Mouse (Mus musculus): ENCODE data around the gene Paf1. TPM values are rescaled to one million over a fixed set of nuclear protein-coding genes. Genes with fewer than 3 reads are reported as not detected.
A peak's percentile ranks its signal among the peaks of the same experiment; 100 is the strongest.

Gene Paf1
- 67.3 and 73.2 TPM in 2 replicates for polyA plus RNA-seq (2014; fragmentation: Nextera tagmentation; extraction: Ambion mirVana)

DNA sequence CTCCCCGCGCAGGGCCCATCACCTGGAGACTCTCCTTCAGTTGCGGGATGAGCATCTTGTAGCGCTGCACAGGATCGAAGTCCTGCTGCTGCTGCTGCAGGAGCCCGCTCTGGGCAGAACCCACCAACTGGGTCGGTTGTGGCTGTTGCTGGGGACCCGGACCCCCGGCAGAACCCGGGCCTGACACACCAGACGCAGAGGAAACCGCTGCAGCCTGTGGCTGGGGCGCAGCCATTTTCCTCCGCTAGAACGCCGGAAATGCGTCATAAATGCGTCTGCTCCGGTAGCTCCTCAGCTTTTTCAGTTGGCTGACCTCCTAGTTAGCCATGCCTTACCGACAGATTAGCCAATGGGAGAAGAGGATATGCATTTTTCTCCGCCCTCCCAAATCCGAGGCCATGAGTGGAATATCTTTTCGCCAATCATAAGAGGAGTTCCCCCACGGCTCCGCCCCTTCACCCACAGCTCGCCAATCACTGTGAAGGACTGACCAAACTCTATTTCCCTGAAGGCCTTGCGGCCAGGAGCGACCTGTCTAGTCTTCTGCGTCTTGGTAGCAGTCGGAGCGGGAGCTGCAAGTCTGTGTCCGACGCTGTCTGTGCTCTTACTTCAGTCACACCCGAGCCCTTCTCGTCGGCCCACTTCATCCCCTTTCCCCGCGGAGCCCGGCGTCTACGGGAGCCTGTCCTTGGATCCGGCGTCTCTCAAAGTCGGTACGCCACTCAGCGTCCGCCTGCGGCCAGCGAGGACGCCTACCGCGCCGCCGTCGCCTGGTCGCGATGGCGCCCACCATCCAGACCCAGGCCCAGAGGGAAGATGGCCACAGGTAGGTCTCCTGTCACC, at the start of gene Paf1, which contains the start of gene Med29:
TSS of gene Paf1 (plus strand) at position 523 of the 843 bp plus-strand sequence.
TSS of gene Med29 (minus strand) at position 280 of the 843 bp plus-strand sequence.
- Histone ChIP-seq H3K27ac (ENCODE audit: low read length) (peak within 1 kb of the TSS; percentile 76; the same call in 1 of the 2 replicates), H3K9me3 (ENCODE audit: control insufficient read depth, low read depth, low read length) (no peaks in the 10 kb centered on the region), H3K27me3 (ENCODE audit: control insufficient read depth, insufficient read depth, low read length) (no peaks in the 10 kb centered on the region), H3K4me3 (ENCODE audit: low read depth, low read length) (peak within 1 kb of the TSS; percentile 92), H3K4me2 (replicated peaks; ENCODE audit: low read depth, low read length) (peak within 1 kb of the TSS; percentile 92), H3K36me3 (ENCODE audit: control insufficient read depth, insufficient read depth, low read length) (peaks cover 46% of the 10 kb centered on the region), H3K4me1 (ENCODE audit: control insufficient read depth, insufficient read depth, low read length) (peaks cover 12% of the 10 kb centered on the region), H3K9ac (replicated peaks; ENCODE audit: low read depth, low read length) (peak within 1 kb of the TSS; percentile 85)
- WGBS, result under 1% methylated on average over 58 of the region's 58 CpGs
- peak; percentile 99 for ATAC-seq (ENCODE audit: insufficient number of reproducible peaks, insufficient read depth, low FRiP score, low read depth)

DNA sequence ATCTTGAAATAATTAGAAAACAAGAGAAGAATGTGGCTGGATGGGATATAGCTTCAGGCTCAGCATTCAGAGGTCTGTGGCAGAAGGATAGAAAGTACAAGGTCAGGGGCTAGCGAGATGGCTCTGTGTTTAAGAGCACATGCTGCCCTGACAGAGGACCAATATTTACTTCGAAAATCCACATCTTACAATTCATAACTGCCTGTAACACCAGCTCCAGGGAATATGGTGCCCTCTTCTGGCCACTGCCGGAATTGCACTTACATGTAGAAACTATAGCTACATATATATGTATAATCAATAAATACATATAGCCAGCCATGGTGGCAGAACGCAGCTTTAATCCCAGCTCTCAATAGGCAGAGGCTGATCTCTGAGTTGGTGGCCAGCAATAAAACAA, 48.1 kb upstream of the Paf1 start:
- no peaks in the 10 kb centered on the region for H3K36me3 ChIP-seq (ENCODE audit: control insufficient read depth, insufficient read depth, low read length)
- H3K9me3 ChIP-seq (ENCODE audit: control insufficient read depth, low read depth, low read length), result no peaks in the 10 kb centered on the region
- peaks cover 5% of the 10 kb centered on the region for H3K4me1 ChIP-seq (ENCODE audit: control insufficient read depth, insufficient read depth, low read length)
- no peaks in the 10 kb centered on the region for H3K27me3 ChIP-seq (ENCODE audit: control insufficient read depth, insufficient read depth, low read length)
- no peak overlapping the region for H3K27ac ChIP-seq (ENCODE audit: low read length)
- 4% methylated on average over 4 of the region's 4 CpGs for WGBS
- H3K9ac ChIP-seq (replicated peaks; ENCODE audit: low read depth, low read length), result no peak overlapping the region
- ATAC-seq (ENCODE audit: insufficient number of reproducible peaks, insufficient read depth, low FRiP score, low read depth), result no peak
- no peak overlapping the region for H3K4me3 ChIP-seq (ENCODE audit: low read depth, low read length)
- no peak overlapping the region for H3K4me2 ChIP-seq (replicated peaks; ENCODE audit: low read depth, low read length)

DNA sequence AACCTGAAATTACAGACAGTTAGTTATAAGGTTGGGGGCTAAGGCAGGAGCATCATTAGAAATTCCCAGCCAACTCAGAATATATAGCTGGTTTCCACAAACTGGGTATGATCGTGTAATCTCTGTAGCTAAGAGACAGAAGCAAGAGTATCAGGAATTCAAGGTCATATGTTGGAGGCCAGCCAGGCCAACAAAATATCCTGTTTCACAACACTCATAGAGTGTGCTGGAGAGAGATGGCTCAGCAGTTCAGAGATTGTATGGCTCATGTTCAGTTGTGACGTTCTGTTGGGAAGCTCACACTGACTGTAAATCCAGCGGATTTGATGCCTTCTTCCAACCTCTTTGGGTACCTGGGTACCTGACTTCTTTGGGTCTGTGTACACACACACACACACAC, 45.0 kb upstream of the Paf1 start:
- Histone ChIP-seq H3K36me3 (ENCODE audit: control insufficient read depth, insufficient read depth, low read length) (peaks cover 9% of the 10 kb centered on the region; the same call in 1 of the 2 replicates), H3K4me3 (ENCODE audit: low read depth, low read length) (no peak overlapping the region), H3K9ac (replicated peaks; ENCODE audit: low read depth, low read length) (no peak overlapping the region), H3K27ac (ENCODE audit: low read length) (no peak overlapping the region), H3K4me2 (replicated peaks; ENCODE audit: low read depth, low read length) (no peak overlapping the region), H3K27me3 (ENCODE audit: control insufficient read depth, insufficient read depth, low read length) (no peaks in the 10 kb centered on the region), H3K4me1 (ENCODE audit: control insufficient read depth, insufficient read depth, low read length) (peaks cover 16% of the 10 kb centered on the region; the same call in 1 of the 2 replicates), H3K9me3 (ENCODE audit: control insufficient read depth, low read depth, low read length) (no peaks in the 10 kb centered on the region)
- no peak for ATAC-seq (ENCODE audit: insufficient number of reproducible peaks, insufficient read depth, low FRiP score, low read depth)
- WGBS, result 79% methylated on average over 3 of the region's 3 CpGs

DNA sequence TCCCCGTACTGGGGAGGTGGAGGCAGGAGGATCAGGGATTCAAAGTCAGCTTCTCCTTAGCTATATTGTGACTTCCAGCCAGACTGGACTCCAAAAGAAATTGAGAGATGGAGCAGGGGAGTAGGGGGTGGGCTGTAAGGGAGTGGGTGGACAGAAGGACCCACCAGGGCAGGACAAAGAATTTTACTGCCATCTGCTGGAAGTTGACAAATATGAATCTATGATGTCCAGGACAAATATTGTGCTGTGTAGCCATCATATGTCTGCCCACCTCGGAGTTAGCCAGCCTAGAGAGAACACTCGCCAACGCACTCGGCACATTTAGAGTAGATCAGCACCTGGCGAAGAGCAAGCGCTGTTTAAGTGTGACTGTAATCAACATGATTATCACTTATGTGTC, 44.1 kb upstream of the Paf1 start:
- no peak for ATAC-seq (ENCODE audit: insufficient number of reproducible peaks, insufficient read depth, low FRiP score, low read depth)
- Histone ChIP-seq H3K4me3 (ENCODE audit: low read depth, low read length) (no peak overlapping the region), H3K4me2 (replicated peaks; ENCODE audit: low read depth, low read length) (no peak overlapping the region), H3K9ac (replicated peaks; ENCODE audit: low read depth, low read length) (no peak overlapping the region), H3K27me3 (ENCODE audit: control insufficient read depth, insufficient read depth, low read length) (no peaks in the 10 kb centered on the region), H3K36me3 (ENCODE audit: control insufficient read depth, insufficient read depth, low read length) (peaks cover 17% of the 10 kb centered on the region), H3K4me1 (ENCODE audit: control insufficient read depth, insufficient read depth, low read length) (peaks cover 16% of the 10 kb centered on the region; the same call in 1 of the 2 replicates), H3K9me3 (ENCODE audit: control insufficient read depth, low read depth, low read length) (no peaks in the 10 kb centered on the region), H3K27ac (ENCODE audit: low read length) (no peak overlapping the region)
- whole genome bisulfite sequencing, result 85% methylated on average over 7 of the region's 7 CpGs

DNA sequence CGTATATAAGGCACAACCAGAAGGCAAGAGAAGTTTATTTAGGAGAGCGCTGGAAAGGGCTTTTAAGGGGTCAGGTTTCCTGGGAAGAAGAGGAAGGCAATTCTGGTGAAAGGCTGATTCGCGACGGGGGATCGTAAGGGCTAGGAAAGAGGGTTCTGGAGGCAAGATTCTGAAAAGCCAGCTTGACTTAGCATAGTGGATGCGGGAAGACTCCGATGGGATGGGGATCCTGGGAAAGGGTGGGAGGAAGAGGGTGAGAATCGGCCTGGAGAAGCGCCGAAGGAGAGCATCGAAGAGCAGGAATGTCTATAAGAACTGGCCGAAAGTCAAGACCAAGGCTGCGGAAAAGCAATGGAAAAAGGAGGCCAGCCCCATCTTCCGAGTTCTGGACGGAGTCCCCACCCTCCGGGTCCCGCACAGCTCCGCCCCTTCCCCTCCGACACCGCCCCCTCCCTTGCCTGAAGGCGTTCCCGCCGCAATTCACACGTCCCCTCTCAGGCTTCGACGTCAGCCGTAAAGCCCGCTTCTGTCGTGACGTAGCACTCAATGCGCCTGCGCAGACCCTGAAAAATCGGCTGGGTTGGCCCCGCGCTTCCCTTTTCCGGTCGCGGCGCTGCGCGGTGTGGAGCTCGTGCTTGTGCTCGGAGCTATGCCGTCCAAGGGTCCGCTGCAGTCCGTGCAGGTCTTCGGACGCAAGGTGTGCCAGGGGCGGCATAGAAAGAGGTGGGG, 42.4 kb upstream of the Paf1 start, which contains the start of gene Rps16:
TSS of gene Rps16 (plus strand) at position 498 of the 729 bp plus-strand sequence.
- under 1% methylated on average over 49 of the region's 50 CpGs for whole genome bisulfite sequencing
- Histone ChIP-seq H3K27ac (ENCODE audit: low read length) (peak within 1 kb of the TSS; percentile 97), H3K9ac (replicated peaks; ENCODE audit: low read depth, low read length) (peak within 1 kb of the TSS; percentile 96), H3K27me3 (ENCODE audit: control insufficient read depth, insufficient read depth, low read length) (no peaks in the 10 kb centered on the region), H3K9me3 (ENCODE audit: control insufficient read depth, low read depth, low read length) (no peaks in the 10 kb centered on the region), H3K4me3 (ENCODE audit: low read depth, low read length) (peak within 1 kb of the TSS; percentile 98), H3K4me2 (replicated peaks; ENCODE audit: low read depth, low read length) (peak within 1 kb of the TSS; percentile 66), H3K4me1 (ENCODE audit: control insufficient read depth, insufficient read depth, low read length) (peaks cover 16% of the 10 kb centered on the region; the same call in 1 of the 2 replicates), H3K36me3 (ENCODE audit: control insufficient read depth, insufficient read depth, low read length) (peaks cover 29% of the 10 kb centered on the region)
- ATAC-seq (ENCODE audit: insufficient number of reproducible peaks, insufficient read depth, low FRiP score, low read depth), result peak; percentile 92

DNA sequence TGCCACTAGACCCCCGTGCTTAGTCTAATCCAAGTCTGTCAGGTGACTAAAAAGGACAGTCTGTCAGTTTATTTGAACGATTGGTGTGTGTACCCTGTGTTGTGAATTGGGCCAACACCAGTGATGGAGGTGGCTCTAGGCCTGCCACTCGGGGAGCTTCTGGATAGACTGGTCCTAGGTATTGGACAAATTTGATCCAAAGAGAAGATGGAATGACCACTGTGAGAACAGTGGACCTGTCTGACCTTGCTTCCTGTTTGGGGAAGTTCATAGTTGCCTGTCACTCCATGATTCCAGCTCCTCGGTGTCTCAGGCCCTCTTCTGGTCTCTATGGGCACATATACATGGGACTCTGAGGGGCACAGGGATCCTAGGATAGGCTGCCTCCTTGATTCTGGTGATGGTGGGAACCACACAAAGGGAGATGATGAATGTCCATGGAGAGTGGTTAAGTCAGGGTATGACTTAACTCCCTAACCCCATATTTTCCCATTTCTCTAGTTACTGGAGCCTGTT, 41.0 kb upstream of the Paf1 start:
- peaks cover 29% of the 10 kb centered on the region for H3K36me3 ChIP-seq (ENCODE audit: control insufficient read depth, insufficient read depth, low read length)
- H3K27ac ChIP-seq (ENCODE audit: low read length), result peak overlapping the region; percentile 97; the same call in 1 of the 2 replicates
- H3K9ac ChIP-seq (replicated peaks; ENCODE audit: low read depth, low read length), result peak overlapping the region; percentile 96
- no peaks in the 10 kb centered on the region for H3K9me3 ChIP-seq (ENCODE audit: control insufficient read depth, low read depth, low read length)
- ATAC-seq (ENCODE audit: insufficient number of reproducible peaks, insufficient read depth, low FRiP score, low read depth), result no peak
- peak overlapping the region; percentile 66 for H3K4me2 ChIP-seq (replicated peaks; ENCODE audit: low read depth, low read length)
- peak overlapping the region; percentile 98 for H3K4me3 ChIP-seq (ENCODE audit: low read depth, low read length)
- H3K27me3 ChIP-seq (ENCODE audit: control insufficient read depth, insufficient read depth, low read length), result no peaks in the 10 kb centered on the region
- WGBS, result 35% methylated on average over 4 of the region's 4 CpGs
- peaks cover 18% of the 10 kb centered on the region; the same call in 1 of the 2 replicates for H3K4me1 ChIP-seq (ENCODE audit: control insufficient read depth, insufficient read depth, low read length)

DNA sequence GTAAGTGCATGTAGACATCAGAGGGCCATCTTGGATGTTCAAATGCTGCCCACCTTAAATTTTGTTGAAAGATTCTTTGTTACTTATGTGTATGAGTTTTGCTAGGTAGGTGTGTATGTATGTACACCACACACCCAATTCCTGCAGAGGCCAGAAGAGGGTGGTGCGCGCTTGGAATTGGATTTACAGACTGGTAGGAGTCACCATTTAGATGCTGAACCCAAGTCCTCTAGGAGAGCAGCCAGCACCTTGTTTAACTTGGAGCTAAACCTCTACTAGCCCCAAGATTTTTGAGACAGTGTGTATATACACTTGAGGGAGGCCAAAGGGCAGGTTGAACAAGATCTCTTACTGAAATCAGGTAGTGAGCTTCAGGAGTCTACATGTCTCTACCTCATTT, 39.5 kb upstream of the Paf1 start:
- no peak for ATAC-seq (ENCODE audit: insufficient number of reproducible peaks, insufficient read depth, low FRiP score, low read depth)
- no peak overlapping the region for H3K27ac ChIP-seq (ENCODE audit: low read length)
- no peaks in the 10 kb centered on the region for H3K9me3 ChIP-seq (ENCODE audit: control insufficient read depth, low read depth, low read length)
- peaks cover 34% of the 10 kb centered on the region for H3K4me1 ChIP-seq (ENCODE audit: control insufficient read depth, insufficient read depth, low read length)
- no peak overlapping the region for H3K9ac ChIP-seq (replicated peaks; ENCODE audit: low read depth, low read length)
- H3K4me3 ChIP-seq (ENCODE audit: low read depth, low read length), result no peak overlapping the region
- H3K4me2 ChIP-seq (replicated peaks; ENCODE audit: low read depth, low read length), result no peak overlapping the region
- H3K27me3 ChIP-seq (ENCODE audit: control insufficient read depth, insufficient read depth, low read length), result no peaks in the 10 kb centered on the region
- peaks cover 29% of the 10 kb centered on the region for H3K36me3 ChIP-seq (ENCODE audit: control insufficient read depth, insufficient read depth, low read length)
- WGBS, result 92% methylated on average over 2 of the region's 2 CpGs

DNA sequence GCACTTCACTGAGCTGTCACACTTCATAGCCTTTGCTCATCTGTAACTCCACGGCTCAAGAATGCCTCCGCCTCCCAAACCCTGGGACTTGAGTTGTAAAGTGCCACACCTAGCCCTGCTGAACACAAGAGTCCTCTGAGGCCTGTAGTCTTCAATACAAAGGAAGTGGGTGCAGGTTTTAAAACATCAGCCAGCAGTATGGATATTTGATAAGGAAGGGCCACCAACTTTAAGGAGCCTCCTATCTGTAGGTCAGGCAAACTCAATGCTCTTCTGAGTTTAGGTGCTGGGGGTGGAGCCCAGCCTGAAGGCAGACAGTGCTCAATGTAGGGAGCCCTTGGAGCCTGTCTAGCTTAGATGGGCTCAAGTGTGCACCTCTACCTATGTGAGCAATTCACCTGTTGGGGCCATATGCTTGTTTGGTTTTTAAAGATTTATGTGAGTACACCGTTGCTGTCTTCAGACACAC, 38.6 kb upstream of the Paf1 start:
- Histone ChIP-seq H3K4me1 (ENCODE audit: control insufficient read depth, insufficient read depth, low read length) (peaks cover 42% of the 10 kb centered on the region), H3K27ac (ENCODE audit: low read length) (no peak overlapping the region), H3K4me2 (replicated peaks; ENCODE audit: low read depth, low read length) (no peak overlapping the region), H3K9me3 (ENCODE audit: control insufficient read depth, low read depth, low read length) (no peaks in the 10 kb centered on the region), H3K9ac (replicated peaks; ENCODE audit: low read depth, low read length) (no peak overlapping the region), H3K27me3 (ENCODE audit: control insufficient read depth, insufficient read depth, low read length) (no peaks in the 10 kb centered on the region), H3K4me3 (ENCODE audit: low read depth, low read length) (no peak overlapping the region), H3K36me3 (ENCODE audit: control insufficient read depth, insufficient read depth, low read length) (peaks cover 32% of the 10 kb centered on the region)
- ATAC-seq (ENCODE audit: insufficient number of reproducible peaks, insufficient read depth, low FRiP score, low read depth), result no peak
- WGBS, result 75% methylated on average over 3 of the region's 3 CpGs

Data from stomach, embryonic 14.5 days (tissue).